Mouse (Mus musculus) ovary, postnatal 14 days (tissue): Measurements from ENCODE around the gene Gm11096.

ENCODE experiments used
- DNase-seq: peaks from one replicate; pipeline ENCODE4 v3.0.0; 2022; ENCODE audit warnings: low spot score

Gene Gm11096

DNA sequence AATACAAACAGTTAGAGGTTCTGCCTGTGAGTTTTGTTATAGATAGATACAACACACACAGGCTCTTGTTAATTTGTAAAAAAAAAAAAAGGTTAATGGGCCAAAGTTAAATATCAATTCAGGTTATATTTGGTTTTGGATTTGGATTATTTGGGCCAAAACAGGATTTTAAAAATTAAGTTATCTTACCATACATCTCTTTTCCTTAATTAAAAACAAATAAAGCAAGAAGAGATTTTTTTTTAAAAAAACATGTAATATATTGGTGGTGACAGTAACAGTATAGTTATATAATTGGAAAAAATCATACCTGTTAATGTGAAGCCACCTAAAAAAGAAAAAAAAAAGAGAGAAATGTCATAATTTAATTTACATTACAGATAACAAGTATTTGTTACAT is at the start of gene Gm11096:
Gene Gm11096 (plus strand): TSS at position 301 of the 400 bp plus-strand sequence.
- DNase-seq: no peak

DNA sequence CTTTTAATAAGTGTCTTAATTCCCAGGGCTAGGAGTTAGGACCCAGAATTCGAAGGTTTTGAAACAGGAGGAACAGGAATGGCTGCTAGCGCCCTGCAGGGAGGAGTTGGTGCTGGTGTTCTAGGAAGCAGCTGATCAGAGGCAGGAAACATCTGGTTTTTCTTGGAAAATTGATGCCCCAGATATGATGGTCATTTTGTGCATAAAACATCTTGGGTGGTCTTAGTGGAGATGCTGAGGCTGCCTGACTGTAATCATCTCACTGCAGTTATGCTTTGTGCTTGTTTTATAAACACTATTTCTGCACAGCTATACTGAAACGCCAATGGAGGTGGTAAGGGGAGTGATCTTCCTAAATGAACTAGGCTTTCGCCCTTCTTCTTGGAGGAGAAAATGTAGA is 48.5 kb upstream of the Gm11096 start:
- DNase-seq: no peak

DNA sequence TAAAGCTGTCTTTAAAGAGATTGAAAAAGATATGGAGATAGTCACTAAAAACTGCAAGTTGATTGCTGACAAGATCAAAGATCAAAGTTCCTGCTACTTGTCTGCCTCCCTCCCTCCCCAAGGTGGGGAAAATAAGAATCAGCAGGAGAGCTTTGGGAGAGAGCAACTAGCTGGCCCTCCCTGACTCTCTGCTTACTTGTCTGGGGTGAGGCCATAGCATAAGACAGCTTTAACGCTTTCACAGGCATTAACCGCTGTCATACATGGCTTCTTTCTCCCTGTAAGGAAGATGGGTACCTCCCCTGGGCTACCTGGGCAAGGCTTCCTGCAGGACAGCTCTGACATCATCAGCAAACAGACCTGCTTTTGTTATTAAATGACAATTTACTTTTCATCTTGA is 47.4 kb upstream of the Gm11096 start:
- no peak for DNase-seq

DNA sequence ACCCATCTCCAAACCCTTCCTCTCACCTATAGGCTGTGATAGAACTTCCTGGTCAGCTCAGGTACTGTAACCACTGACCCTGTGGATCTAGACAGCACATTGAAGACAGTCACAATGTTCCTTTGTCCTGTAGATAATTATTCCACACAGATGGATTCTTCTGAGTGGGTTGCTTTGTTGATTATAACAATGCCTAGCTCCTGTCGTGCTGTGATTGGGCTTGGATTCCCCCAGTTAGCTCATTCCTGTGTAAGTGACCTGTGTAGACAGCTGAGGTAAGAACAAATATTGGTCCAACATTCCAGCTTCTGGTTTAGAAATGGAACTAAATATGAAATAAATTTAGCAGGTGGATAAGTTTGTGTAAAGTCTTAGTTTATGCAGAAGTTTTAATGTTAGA is 44.1 kb upstream of the Gm11096 start:
- no peak for DNase-seq

DNA sequence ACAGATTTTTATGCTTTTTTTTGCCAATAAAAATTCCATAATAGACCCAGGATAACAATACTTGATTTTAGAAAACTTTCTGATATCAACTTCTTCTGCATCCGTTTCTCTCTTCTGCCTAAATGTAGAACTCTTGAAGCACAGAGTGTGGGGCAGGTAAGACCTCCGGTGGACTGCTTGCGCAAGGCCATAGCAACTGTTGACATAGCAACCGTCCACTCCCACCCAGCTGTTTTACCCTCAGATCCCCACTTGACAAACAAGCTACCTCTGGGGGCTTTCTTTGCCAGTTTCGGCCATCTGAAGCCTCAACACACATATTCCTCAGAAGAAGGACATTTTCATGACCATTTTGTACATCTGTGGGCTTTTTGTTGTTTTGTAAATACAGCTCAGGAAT is 41.2 kb upstream of the Gm11096 start:
- DNase-seq: no peak

DNA sequence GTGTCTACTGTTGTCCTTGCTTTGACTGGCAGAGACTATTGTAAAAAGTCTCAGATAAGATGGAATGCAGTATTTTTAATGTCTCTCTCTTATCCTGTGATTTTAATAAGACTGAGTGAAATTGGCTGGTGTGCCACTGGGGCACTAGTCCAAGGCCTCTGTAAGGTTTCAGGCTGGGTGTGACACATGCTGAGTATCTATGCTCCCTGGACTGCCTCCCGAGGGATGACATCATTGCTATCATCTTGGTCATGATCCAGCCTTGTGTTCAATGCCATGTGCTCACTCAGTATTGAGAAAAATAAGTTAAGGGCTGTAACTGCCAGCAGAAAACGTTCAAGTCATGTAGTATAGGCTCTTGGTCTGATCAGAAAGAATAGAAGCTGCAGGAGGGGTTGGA is 38.9 kb upstream of the Gm11096 start:
- DNase-seq: peak; percentile 44

DNA sequence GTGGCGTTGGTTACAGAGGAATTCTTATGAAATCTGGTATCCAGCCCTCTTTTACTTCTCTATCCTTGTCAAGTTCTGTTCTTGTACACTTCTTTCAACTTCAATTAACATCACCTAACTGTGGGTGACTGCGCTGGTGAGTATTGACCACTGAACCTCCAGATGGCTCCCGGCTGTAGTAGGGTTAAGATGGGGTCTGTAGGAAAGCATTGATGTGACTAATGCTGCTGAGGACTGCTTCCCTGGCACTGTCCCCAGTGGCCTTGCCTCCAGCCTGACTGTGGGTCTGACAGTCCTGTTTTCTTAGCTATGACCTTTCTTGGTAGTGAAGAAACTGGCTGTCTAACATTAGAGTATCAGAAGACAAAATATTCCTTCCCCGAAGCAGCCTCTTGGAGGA is 38.4 kb upstream of the Gm11096 start:
- peak; percentile 20 for DNase-seq

DNA sequence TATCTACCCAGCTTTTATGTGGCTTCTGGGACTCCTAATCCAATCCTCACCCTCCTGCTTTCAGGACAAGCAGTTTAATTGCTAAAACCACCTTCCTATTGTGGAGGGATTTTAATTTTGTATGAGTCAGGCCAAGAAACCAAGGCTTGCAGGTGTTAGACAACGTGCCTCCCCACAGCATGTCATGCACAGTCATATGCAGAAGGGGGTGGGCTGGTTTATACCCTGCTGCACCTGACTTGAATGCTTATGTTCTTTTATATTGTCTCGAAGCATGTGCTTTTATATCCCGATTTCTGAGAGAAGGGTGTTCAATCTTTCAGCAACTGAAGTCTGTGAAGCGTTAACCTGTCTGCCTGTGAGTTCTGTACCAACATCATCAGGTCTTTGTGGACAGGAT is 37.3 kb upstream of the Gm11096 start:
- DNase-seq: no peak

DNA sequence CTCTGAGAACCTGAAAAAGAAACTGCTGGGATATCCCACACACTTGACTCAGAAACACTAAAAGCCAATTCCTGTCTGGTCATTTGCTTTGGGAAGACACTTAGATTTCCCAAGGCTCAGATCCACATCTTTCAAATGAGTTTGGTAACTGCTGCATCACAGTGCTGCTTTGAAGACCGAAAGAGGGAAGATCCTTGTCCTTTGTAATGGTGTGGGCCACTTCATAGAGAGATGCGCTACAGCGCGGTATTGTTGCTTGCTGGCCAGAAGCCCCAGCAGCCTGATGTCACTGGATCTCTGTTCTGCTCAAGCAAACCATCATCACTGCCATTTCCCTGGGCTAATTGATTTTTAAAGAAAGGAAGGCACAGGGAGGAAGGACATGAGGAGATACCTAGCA is 28.8 kb upstream of the Gm11096 start:
- DNase-seq: no peak

DNA sequence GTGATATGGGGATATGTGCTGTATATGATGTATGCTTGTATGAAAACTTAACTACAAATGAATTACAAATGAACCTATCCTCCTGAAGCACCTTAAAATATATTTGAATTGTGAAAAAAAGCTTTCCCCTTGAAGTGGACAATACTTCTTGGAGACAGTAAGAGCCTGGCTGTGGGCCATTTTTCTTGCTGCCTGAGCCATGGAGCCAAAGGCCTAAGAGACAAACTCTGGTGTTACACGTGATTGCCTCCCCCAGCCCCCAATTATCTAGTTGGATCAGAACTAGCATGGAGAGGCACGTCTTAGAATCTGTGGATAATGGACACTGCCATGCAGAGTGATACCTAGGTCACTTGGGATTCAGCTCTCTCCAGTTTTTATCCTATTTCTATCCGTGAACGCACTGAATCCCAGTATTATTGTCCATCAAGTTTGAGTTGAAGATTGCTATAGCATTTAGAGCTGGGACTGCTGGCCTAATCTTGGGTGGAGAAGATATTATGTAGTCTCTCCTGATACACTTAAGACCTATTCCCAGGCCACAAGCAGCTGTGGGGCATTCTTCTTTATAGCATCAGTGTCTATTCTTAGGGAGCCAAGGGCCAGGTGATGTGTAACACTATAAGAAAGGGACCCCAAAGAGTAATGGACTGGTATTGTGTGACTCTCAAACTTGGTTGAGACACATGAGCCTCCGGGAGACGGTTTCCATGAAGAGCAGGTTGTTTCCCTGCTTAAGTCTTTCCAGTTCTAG is 25.0 kb upstream of the Gm11096 start:
- no peak for DNase-seq

DNA sequence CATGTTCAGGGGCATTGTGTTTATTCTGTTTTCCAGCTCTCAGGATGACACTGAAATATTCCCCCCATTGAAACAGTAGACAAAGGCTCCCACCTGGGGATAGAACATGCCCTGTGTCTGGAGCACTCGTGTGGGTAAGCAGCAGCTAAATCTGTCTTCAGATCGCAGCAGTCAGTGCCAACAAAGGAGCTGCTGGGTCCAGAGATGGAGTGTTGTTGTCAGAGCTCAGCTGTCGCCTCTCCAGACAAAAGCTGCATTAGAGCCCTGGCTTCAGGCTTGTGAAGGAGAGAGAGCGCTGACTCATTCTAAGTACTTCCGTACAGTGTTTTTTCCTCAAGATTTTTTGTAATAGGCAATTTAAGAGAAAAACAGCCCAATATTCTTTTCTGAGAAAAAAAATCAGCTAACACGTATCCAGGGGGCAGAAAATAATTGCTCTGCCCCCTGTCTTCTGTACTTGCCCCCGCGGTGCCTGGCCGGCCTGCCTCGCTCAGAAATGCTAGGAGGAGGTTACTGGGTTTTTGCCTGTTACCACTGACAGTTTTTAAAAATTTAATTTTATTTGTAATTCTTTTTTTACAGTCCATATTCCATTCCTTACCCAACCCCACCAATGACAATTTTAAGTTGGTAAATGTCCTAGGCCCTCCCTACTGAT is 21.6 kb upstream of the Gm11096 start:
- no peak for DNase-seq

DNA sequence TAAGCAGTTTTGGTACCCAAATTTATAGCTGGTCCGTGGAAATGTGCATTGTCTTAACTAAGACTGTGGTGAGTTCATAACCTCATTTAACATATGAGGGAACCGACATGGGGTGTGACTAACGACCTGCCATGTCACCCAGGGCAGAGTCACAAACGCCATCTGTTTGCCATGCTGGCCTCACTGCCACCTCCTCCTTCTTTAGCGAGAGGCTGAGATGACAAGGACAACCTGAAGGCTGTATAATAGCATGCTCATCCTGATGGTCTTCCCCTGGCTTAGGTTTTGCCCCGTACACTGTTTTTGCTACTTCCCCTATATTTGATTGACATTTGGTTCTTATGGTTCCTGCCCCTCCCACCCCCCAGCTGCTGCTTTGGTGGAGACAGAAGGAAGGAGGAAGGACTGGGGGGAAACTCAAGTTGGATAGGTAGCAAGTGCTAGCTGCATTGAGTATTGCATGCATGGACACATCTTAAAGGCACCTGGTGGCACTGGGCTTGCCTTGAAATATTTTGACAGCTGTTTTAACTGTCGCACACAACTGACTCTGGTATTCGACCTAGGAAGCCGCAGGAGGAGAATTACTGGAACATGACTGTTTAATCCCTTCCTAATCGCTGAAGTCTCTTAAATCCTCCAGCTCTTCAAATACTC is 17.2 kb upstream of the Gm11096 start:
- no peak for DNase-seq

DNA sequence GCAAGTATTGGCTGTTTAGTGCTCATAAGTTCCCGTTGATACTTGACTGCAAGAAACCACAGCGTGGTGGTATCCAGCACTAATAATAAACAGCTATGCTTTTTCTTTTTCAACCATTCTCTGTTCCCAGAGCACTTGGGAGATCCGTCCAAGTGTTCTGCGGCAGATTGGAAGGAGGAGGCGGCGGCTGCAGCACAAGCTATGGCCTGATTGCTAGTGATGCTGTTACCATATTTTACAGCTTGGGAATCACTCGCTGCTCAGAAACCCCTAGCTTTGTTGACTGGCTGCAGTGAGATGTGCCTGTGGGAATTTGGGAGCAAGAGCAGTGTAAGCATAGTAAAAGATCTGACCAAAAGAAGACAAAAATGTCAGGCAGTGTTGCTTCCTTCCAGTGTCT is 14.3 kb upstream of the Gm11096 start:
- DNase-seq: no peak

DNA sequence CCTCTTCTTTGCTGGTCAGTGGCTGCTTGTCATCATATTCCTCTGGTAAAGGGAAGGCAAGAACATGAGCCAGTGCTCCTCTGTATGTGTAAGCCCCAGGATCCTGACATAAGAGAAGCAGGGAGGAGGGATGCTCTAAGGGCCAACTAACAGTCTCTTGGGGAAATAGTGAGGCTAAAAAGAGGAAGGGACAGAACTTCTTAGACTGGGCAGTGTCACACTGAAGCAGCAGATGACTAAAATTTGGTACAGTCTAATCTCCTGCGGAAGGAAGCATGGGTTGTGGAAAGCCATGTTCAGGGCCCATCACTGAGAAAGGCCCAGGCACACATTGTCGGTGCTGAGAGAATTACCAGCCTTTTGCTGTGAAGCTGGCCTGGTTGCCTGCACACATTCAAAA is 8.8 kb upstream of the Gm11096 start:
- no peak for DNase-seq

DNA sequence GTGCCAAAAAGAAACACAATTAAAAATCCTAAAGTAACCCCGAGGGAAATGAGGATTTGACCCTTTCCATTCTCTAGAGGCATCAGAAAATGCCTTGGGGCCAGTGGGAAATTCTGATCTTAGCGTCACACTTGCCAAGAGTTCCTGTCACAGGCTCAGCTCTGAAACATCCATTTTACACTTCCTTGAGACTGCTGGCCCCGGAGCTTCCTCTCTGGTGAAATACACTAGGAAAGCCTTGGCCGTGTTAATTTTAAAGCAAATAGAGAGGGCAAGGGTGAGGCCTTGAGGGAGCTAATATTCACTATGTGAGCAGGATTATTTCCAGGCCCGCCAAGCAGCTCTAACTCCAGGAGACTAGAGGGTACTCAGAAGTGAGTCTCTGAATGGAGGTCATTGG is 8.4 kb upstream of the Gm11096 start:
- no peak for DNase-seq

DNA sequence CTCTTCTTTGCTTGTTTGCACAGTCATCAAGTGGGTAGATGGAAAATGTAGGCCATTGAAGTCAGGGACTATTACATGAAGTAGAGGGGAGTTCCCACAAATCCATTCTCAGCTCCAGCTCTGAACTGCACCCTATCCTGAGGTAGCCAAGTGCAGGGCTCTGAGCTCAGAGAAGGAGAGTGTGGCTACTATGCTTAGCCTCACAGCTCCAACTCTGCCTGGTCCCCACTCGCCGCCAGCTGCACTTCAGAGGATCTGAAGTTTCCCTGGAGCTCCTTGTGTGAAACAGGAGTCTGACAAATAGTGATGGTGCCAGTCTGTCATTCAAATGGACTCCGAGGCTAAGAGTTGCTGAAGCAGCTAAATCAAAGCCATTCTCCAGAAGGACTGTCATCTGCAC is 13.7 kb downstream of the Gm11096 start:
- no peak for DNase-seq

DNA sequence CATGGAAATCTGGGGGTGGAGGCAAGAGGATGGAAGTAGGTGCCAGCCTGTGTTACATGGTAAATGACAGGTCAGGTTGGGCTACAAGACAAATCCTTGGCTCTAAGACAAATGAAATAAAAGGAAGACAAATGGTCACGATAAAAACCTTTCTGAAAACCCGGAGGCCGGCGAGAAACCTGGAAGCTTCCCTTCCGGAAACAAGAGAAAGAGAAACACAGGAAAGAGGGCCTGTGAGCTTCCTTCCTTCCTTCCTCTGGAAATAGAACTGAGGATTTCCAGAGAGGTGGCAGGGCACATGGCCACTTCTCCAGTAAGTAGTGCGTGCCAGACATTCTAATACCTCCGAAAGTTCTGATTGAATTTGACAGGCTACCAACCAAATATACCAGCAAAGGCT is 14.4 kb downstream of the Gm11096 start:
- DNase-seq: no peak

DNA sequence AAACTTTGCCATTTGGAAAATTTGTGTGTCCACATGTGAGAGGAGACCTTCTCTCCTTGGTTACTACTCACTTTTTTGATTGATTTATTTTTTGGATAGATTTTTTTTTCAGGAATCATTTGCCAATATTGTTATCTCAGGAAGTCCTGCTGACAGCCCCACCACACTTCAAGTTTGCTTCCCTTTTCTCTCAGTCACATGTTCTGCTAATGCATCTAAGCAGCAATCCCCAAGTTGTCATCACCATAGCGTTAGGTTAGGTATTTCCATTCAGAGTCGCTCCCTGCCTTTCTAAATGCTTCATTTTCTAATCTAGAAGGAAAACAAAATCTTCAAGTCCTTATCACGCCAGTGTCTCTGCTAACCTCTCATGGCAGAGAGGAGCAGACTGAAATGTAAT is 17.8 kb downstream of the Gm11096 start:
- DNase-seq: no peak

DNA sequence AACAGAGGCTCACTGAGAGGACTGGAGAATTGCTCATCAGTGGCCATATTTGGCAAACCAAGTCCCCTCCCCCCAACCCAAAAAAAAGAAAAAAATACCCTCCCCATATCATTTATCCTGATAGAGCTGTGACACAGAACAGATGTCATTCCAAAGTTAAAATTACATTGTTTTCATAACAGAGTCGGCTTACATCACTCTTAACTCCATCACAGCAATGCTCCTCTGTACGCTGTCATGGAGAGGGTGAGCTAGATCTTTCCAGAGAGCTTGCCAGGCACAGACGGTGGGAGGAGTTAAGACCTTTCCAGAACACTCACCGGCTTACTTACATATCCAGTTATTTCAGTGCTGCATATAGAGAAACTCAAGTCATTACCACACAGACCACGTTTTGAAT is 27.4 kb downstream of the Gm11096 start:
- no peak for DNase-seq

DNA sequence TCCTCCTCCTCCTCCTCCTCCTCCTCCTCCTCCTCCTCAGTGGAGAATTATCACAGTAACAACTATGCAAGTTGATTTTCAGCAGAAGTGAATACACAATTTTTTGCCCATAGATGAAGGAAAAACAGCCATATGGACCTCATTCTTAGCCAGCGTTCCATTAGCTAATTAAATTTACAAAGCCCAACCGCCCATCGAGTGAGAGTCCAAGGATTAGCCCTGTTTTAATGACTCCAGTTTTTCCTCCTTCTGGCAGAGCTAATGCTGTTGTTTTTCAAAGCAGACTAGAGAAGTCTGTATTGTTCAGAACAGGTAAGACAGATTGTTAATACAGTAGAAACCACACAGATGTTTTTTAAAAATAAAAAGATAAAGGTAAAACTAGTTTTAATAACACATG is 31.8 kb downstream of the Gm11096 start:
- no peak for DNase-seq

DNA sequence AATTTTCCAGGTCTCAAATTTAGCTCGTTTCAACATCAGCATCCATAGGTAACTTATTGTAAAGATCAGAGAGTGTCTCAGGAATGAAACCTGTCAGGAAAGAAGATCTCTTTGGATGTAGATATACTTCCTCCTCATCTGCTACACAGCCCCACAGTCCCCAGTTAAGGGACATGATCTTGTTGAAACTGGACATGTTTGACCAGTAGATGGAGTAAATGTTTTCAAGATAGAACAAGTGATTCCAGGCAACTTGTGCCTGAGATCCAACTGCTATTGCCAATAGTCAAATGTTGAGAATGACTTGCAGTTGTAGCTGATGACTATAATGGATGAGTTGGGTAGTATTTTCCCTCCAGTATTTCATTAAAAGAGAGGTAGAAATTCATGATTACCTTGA is 35.9 kb downstream of the Gm11096 start:
- DNase-seq: no peak

DNA sequence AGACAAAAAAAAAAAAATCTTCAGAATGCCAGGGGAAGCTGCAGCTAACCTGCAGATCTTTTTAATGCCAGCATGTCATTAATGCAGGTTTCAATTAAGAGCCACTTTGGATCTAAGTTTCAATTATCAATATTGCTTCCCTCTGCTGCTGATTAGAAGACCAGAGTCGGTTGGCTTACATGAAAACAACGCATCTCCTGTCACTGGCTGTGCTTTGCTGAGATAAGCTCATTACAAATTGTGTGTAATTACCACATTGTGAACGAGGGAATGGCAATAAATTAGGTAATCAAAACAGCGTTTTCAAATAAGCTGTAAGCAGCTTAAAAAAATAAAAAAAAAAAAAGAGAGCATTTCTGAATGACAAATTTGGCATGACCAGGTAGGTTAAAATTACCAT is 38.2 kb downstream of the Gm11096 start:
- no peak for DNase-seq

DNA sequence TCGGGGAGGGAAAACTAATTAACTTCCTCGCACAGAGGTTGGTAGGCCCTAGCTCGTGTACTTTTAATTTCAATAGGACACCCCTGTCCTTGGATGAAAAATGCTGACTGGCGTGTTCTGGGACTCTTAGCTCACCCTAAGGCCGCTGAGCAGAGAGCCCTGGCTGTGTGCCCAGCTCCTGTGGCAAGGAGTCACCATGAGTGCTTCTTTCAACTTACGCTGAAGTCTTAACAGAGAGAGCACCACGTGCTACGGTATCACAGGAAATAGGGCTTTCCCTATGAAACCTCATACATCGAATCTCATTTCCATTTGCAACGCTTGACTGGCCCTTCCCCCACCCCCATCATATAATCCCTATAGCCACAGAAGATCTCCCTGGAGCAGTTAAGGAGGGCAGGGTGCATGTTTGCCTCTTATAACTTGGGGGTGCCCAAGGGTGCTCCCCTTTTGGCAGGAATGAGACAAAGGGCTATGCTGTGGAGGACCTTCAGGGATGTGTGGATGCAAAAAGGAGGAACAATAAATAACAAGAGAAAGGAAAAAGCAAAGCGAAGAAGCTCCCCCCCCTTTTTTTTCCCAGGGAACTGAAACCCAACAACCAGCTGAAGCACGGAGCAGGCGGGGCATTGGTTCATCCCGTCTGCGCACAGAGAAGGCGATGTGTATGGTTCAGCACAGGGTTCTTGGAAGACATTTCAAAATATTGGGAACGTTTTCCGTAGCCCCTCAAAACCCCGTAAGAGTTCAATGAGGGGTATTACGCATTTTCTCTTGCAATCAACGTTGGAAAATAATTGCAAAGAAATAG is 39.0 kb downstream of the Gm11096 start:
- peak; percentile 48 for DNase-seq
